Mouse (Mus musculus): Measurements from ENCODE around the gene Fam228b. TPM values are rescaled to one million over a fixed set of nuclear protein-coding genes. Genes with fewer than 3 reads are reported as not detected.
"Not testable (repeated sequence)": the region's sequence is repeated elsewhere in the genome, so short reads cannot be mapped to it uniquely, and the experiment has no call there.

Gene Fam228b
- total RNA-seq, 1 experiment from 2014 or later, result 0.79 TPM

DNA sequence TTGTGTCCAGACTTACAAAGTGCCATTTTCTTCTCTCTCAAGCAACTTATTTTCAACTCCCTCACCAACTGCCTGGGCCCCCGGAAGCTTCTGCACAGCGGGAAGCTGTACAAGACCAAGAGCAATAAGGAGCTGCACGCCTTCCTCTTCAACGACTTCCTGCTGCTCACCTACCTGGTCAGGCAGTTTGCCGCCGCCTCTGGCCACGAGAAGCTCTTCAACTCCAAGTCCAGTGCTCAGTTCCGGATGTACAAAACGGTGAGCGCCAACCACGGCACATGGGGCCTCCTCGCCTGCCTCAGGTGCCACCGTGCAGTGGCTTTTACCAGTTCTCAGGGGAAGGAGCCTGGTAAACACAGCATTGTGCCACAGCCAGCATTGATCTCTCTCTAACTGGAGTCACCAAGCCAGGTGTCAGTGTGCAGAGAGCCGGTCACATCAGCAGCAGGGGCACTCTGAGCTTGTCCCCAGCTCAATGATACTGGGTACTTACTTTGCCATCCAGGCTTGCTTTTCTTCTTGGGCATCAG is 61.5 kb downstream of the Fam228b start:
- peak in 1 of 2 experiments; percentile 25; a peak in 2 of 4 replicates for ATAC-seq (replicated peaks in 1 of 2; ENCODE audit: insufficient read depth in 1 of 2, low FRiP score in 2 of 2, low TSS enrichment in 1 of 2, low read depth in 1 of 2, poor library complexity in 2 of 2, severe bottlenecking in 2 of 2)

- no peak for ATAC-seq (replicated peaks in 1 of 2; ENCODE audit: insufficient read depth in 1 of 2, low FRiP score in 2 of 2, low TSS enrichment in 1 of 2, low read depth in 1 of 2, poor library complexity in 2 of 2, severe bottlenecking in 2 of 2)
These were observed 62.2 kb downstream of the Fam228b start for GRCm38 (mm10) chr12:4706901-4707300.

DNA sequence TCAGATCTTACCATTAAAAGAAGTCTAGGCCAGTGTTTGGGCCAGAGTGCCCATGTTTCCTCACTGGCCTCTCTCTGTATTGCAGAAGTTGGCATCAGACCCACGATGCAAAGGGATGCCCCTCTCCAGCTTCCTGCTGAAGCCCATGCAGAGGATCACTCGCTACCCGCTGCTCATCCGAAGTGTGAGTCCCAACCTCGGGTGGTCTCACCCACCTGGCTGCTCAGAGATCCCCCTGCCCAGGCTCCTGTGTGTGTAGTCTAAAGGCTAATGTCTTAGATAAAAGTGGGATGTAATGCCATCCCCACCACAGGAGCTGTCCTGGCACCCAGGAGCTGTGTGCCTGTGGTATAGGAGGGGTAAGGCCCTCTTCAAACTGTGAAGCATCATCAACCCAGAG is 62.9 kb downstream of the Fam228b start:
- no peak for ATAC-seq (replicated peaks in 1 of 2; ENCODE audit: insufficient read depth in 1 of 2, low FRiP score in 2 of 2, low TSS enrichment in 1 of 2, low read depth in 1 of 2, poor library complexity in 2 of 2, severe bottlenecking in 2 of 2)

GRCm38 (mm10) chr12:4705626-4706025 is 63.4 kb downstream of the Fam228b start:
- ATAC-seq (replicated peaks in 1 of 2; ENCODE audit: insufficient read depth in 1 of 2, low FRiP score in 2 of 2, low TSS enrichment in 1 of 2, low read depth in 1 of 2, poor library complexity in 2 of 2, severe bottlenecking in 2 of 2), result not testable (repeated sequence)

DNA sequence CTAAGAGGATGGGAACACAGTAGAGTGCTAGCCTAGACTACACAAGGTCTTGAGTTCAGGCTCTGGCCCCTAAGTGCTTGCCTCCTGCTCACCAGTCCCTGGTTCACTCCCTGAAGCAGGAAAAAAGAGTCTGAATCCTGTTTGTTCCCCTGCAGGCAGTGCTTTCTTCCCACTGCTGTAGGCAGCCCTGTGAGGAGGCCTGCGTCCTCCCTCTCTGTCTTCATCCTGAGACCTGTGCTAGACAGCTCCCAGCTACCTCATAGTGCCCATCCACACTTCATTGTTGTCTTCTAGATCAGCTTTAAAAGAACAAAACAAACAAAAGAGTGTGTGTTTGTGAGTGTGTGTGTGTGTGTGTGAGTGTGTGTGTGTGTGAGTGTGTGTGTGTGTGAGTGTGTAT is 74.5 kb downstream of the Fam228b start:
- ATAC-seq (replicated peaks in 1 of 2; ENCODE audit: insufficient read depth in 1 of 2, low FRiP score in 2 of 2, low TSS enrichment in 1 of 2, low read depth in 1 of 2, poor library complexity in 2 of 2, severe bottlenecking in 2 of 2), result no peak

DNA sequence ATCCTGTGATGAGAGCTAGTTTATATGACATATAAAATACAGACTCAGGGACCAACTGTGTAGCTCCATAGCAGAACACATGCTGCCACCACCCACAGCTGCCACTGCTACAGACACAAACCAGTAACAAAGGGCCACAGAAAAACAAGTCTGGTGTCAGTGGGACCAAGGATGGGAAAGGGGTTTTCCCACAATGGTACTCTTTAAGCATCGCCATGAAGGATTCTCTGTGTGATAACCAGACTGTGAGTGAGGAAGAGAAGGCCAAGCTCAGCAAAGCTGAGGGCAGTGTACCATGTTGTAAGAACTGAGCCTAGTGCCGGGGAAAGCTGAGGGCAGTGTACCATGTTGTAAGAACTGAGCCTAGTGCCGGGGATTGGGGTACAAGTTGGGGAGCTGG is 77.9 kb downstream of the Fam228b start:
- no peak for ATAC-seq (replicated peaks in 1 of 2; ENCODE audit: insufficient read depth in 1 of 2, low FRiP score in 2 of 2, low TSS enrichment in 1 of 2, low read depth in 1 of 2, poor library complexity in 2 of 2, severe bottlenecking in 2 of 2)

Other genes starting within 250 kb of the Fam228b start
- 160 and 179 TPM in 2 replicates for gene Itsn2, start 176.6 kb downstream of the Fam228b start, total RNA-seq (2017)
- not detected in 2 replicates for gene Gm3625, start 176.3 kb downstream of the Fam228b start, total RNA-seq (2017)
- not detected in 2 replicates for gene Fam228a, start 30.8 kb downstream of the Fam228b start, total RNA-seq (2017)
- 1.5 and 3.5 TPM in 2 replicates for gene Pfn4, start 245 bp downstream of the Fam228b start, total RNA-seq (2017)
- gene Sf3b6, start 48.3 kb upstream of the Fam228b start, total RNA-seq (2017), result 145 and 178 TPM in 2 replicates
- gene Fkbp1b, start 72.3 kb upstream of the Fam228b start, total RNA-seq (2017), result 2.0 and 4.0 TPM in 2 replicates
- gene Wdcp, start 74.0 kb upstream of the Fam228b start, total RNA-seq (2017), result 10.7 and 16.7 TPM in 2 replicates
- gene Mfsd2b, start 105.1 kb upstream of the Fam228b start, total RNA-seq (2017), result 7.1 and 22.7 TPM in 2 replicates
- 55.7 and 61.0 TPM in 2 replicates for gene Ubxn2a, start 138.4 kb upstream of the Fam228b start, total RNA-seq (2017)
- gene Atad2b, start 148.1 kb upstream of the Fam228b start, total RNA-seq (2017), result 40.0 and 48.1 TPM in 2 replicates

Data from hematopoietic stem cell, adult 5-6 weeks (primary cell).